Mouse (Mus musculus): Measurements from ENCODE around the gene Ncor2. TPM values are rescaled to one million over a fixed set of nuclear protein-coding genes. Genes with fewer than 3 reads are reported as not detected.
A peak's percentile ranks its signal among the peaks of the same experiment; 100 is the strongest.

Gene Ncor2
- polyA plus RNA-seq, 1 experiment from 2014 or later: 27.5 TPM

DNA sequence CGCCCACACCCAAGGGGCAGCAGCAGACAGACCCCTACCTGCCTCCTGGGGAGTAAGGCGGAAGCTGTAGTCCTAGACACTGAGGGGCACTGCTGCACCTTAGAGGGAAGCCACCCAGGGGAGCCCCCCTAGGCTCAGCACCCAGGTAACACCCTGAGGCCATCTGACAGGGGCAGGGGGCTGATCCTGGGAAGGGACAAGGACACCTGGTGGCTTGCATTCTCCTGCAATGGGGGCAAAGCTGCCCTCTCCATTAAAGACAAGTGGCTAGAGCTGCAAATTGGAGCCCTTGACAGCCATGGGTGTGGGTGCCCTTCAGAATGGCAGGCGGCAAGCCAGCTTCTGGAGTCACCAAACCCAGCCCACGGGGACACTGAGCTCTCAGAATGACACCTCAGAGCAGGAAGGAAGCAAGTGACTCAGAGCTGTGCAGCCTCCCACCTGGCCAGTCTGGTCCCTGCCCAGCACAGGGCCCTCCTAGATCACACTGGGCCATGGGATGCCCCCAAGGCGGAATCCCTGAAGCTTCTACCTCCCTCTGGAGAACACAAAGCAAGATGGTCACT is 79.2 kb downstream of the Ncor2 start:
- ATAC-seq (replicated peaks; ENCODE audit: low FRiP score, low TSS enrichment, low read depth) (no peak), DNase-seq (ENCODE audit: low spot score) (no peak)
- Histone ChIP-seq H3K4me1 (replicated peaks; ENCODE audit: control insufficient read depth, insufficient read depth, low read length) (peaks cover 29% of the 10 kb centered on the region), H3K9ac (ENCODE audit: low read length) (no peak overlapping the region), H3K4me2 (ENCODE audit: low read length) (no peak overlapping the region), H3K4me3 (ENCODE audit: low read depth, low read length) (no peak overlapping the region), H3K27ac (ENCODE audit: low read depth) (no peak overlapping the region), H3K27me3 (replicated peaks; ENCODE audit: control insufficient read depth, insufficient read depth, low read length) (no peaks in the 10 kb centered on the region), H3K9me3 (ENCODE audit: control insufficient read depth, low read length) (no peaks in the 10 kb centered on the region), H3K36me3 (ENCODE audit: control insufficient read depth, insufficient read depth, low read length) (peaks cover 82% of the 10 kb centered on the region)
- 89% methylated on average over 5 of the region's 5 CpGs for WGBS

DNA sequence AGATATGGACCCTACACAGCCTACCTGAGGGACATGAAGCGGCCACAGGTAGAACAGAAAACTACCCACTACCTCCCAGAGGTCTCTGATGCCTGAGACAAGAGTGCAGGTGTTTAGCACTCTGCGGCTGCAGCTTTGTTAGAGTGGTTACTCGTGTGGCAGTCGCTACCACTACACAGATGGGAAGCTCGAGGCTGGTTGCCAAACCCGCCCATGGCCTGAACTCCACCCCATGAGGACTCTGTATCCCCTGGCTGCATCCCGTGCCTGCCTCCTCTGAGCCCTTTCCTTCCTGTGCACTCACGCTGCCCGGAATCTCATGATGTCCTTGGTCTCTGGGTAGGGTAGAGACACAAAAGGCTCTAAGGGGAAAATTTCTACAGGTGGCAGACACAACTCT is 80.3 kb downstream of the Ncor2 start:
- Histone ChIP-seq H3K27me3 (replicated peaks; ENCODE audit: control insufficient read depth, insufficient read depth, low read length) (no peaks in the 10 kb centered on the region), H3K9ac (ENCODE audit: low read length) (no peak overlapping the region), H3K4me1 (replicated peaks; ENCODE audit: control insufficient read depth, insufficient read depth, low read length) (peaks cover 20% of the 10 kb centered on the region), H3K36me3 (ENCODE audit: control insufficient read depth, insufficient read depth, low read length) (peaks cover 80% of the 10 kb centered on the region), H3K9me3 (ENCODE audit: control insufficient read depth, low read length) (no peaks in the 10 kb centered on the region), H3K4me2 (ENCODE audit: low read length) (no peak overlapping the region), H3K27ac (ENCODE audit: low read depth) (no peak overlapping the region), H3K4me3 (ENCODE audit: low read depth, low read length) (no peak overlapping the region)
- ATAC-seq (replicated peaks; ENCODE audit: low FRiP score, low TSS enrichment, low read depth) (no peak), DNase-seq (ENCODE audit: low spot score) (no peak)
- WGBS: 92% methylated on average over 9 of the region's 9 CpGs

DNA sequence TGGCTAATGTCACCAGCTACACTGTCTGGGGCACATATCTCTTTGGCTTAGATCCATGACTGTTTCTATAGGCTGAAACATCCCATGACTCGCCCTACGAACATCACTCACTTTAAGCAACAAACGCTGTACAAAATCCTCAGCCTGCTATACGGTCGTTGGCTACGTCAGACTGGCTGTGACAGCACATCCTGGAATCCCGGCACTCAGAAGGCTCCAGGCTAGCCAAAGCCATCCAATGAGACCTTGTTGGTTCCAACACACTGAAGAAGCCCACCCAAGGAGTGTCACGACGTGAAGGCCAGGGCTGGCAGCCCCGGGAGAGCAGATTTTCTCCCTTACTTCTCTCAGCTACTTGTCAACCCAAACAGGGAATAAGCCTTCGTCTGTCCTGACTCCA is 82.7 kb downstream of the Ncor2 start:
- H3K4me1 ChIP-seq (replicated peaks; ENCODE audit: control insufficient read depth, insufficient read depth, low read length): peaks cover 7% of the 10 kb centered on the region; the same call in 1 of the 2 replicates
- no peak for ATAC-seq (replicated peaks; ENCODE audit: low FRiP score, low TSS enrichment, low read depth)
- no peak overlapping the region for H3K4me3 ChIP-seq (ENCODE audit: low read depth, low read length)
- H3K9me3 ChIP-seq (ENCODE audit: control insufficient read depth, low read length): no peaks in the 10 kb centered on the region
- DNase-seq (ENCODE audit: low spot score): no peak
- 76% methylated on average over 11 of the region's 11 CpGs for WGBS
- no peak overlapping the region for H3K27ac ChIP-seq (ENCODE audit: low read depth)
- H3K36me3 ChIP-seq (ENCODE audit: control insufficient read depth, insufficient read depth, low read length): peaks cover 89% of the 10 kb centered on the region
- H3K9ac ChIP-seq (ENCODE audit: low read length): no peak overlapping the region
- H3K27me3 ChIP-seq (replicated peaks; ENCODE audit: control insufficient read depth, insufficient read depth, low read length): no peaks in the 10 kb centered on the region
- H3K4me2 ChIP-seq (ENCODE audit: low read length): no peak overlapping the region

DNA sequence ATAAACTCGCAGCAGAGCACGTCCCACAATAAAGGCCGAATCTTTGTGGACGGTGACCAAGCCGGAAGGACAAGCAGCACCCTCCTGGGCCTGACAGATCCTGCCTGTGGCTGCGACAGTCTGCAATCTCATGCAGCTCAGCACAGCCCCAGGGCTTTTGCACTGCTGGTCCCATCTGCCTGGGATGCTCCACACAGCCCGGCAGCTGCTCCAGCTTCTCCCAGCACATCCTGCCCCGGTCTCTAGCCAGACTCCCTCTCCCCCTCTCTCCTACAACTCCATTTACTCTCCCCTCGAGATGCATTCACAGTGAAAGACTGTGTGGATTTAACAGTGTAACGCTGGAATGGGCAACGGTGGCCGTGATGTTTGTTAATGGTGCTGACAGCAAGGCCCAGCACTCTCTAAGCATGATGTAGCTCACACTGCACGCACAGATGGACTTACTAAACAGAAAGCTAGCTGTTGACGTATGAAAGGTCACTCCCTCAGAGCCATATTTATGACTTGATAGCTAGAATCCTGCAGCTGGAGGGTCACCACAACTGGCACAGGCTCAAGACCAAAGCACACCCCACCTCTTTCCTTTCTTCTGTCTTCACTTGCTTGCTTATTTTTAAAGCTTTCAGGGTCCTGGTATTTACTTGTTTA is 83.4 kb downstream of the Ncor2 start:
- Histone ChIP-seq H3K27me3 (replicated peaks; ENCODE audit: control insufficient read depth, insufficient read depth, low read length) (no peaks in the 10 kb centered on the region), H3K9me3 (ENCODE audit: control insufficient read depth, low read length) (peaks cover 2% of the 10 kb centered on the region; the same call in 1 of the 2 replicates), H3K36me3 (ENCODE audit: control insufficient read depth, insufficient read depth, low read length) (peaks cover 91% of the 10 kb centered on the region), H3K27ac (ENCODE audit: low read depth) (no peak overlapping the region), H3K4me1 (replicated peaks; ENCODE audit: control insufficient read depth, insufficient read depth, low read length) (peaks cover 7% of the 10 kb centered on the region; the same call in 1 of the 2 replicates), H3K4me2 (ENCODE audit: low read length) (no peak overlapping the region), H3K4me3 (ENCODE audit: low read depth, low read length) (no peak overlapping the region), H3K9ac (ENCODE audit: low read length) (no peak overlapping the region)
- no peak for ATAC-seq (replicated peaks; ENCODE audit: low FRiP score, low TSS enrichment, low read depth)
- WGBS: 68% methylated on average over 14 of the region's 14 CpGs
- DNase-seq (ENCODE audit: low spot score): no peak

DNA sequence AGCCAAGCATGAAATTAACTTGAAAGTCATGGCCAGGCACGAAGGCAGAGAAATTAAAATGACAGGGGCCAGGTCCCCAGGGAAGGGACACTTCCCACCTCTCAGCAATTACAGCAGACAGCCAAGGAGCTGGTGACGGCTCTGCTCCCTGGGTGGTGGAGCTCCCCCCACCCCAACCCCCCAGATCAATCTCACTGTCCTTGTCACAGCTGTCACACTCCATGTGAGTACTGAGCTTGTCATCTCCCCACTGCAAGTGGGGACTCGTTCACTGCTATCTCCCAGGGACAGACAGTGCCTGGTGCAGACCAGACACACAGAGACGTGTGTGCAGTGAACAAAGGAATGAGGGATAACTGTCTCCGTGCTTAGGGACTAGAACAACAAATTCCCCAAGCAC is 85.2 kb downstream of the Ncor2 start:
- H3K36me3 ChIP-seq (ENCODE audit: control insufficient read depth, insufficient read depth, low read length): peaks cover 89% of the 10 kb centered on the region
- no peaks in the 10 kb centered on the region for H3K27me3 ChIP-seq (replicated peaks; ENCODE audit: control insufficient read depth, insufficient read depth, low read length)
- H3K4me3 ChIP-seq (ENCODE audit: low read depth, low read length): no peak overlapping the region
- DNase-seq (ENCODE audit: low spot score): no peak
- H3K27ac ChIP-seq (ENCODE audit: low read depth): no peak overlapping the region
- H3K4me2 ChIP-seq (ENCODE audit: low read length): no peak overlapping the region
- peaks cover 13% of the 10 kb centered on the region; the same call in 1 of the 2 replicates for H3K9me3 ChIP-seq (ENCODE audit: control insufficient read depth, low read length)
- H3K4me1 ChIP-seq (replicated peaks; ENCODE audit: control insufficient read depth, insufficient read depth, low read length): peaks cover 7% of the 10 kb centered on the region; the same call in 1 of the 2 replicates
- 62% methylated on average over 5 of the region's 5 CpGs for WGBS
- no peak for ATAC-seq (replicated peaks; ENCODE audit: low FRiP score, low TSS enrichment, low read depth)
- H3K9ac ChIP-seq (ENCODE audit: low read length): no peak overlapping the region

DNA sequence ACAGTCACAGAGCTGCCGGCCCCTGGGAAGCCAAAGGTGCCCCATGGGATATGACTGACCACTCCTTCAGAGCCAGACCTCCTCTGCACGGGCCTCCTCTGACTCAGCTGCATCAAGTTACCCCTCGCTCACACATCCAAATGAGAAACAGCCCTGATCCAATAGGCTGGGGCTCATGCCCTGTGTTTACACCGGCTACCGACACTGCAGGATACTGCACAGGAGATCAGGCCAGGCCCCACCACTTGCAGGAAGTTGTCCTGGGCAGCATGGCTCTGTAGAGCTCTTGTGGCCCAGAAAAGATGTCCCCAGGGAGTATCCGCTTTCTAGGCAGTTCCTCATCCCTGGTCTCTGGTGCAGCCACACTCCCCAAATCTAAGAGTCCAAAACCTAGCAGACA is 90.9 kb downstream of the Ncor2 start:
- no peak overlapping the region for H3K9ac ChIP-seq (ENCODE audit: low read length)
- peaks cover 13% of the 10 kb centered on the region; the same call in 1 of the 2 replicates for H3K9me3 ChIP-seq (ENCODE audit: control insufficient read depth, low read length)
- no peaks in the 10 kb centered on the region for H3K27me3 ChIP-seq (replicated peaks; ENCODE audit: control insufficient read depth, insufficient read depth, low read length)
- WGBS: 64% methylated on average over 6 of the region's 6 CpGs
- H3K27ac ChIP-seq (ENCODE audit: low read depth): no peak overlapping the region
- no peak for ATAC-seq (replicated peaks; ENCODE audit: low FRiP score, low TSS enrichment, low read depth)
- H3K36me3 ChIP-seq (ENCODE audit: control insufficient read depth, insufficient read depth, low read length): peaks cover 93% of the 10 kb centered on the region
- no peak overlapping the region for H3K4me2 ChIP-seq (ENCODE audit: low read length)
- H3K4me3 ChIP-seq (ENCODE audit: low read depth, low read length): no peak overlapping the region
- no peaks in the 10 kb centered on the region for H3K4me1 ChIP-seq (replicated peaks; ENCODE audit: control insufficient read depth, insufficient read depth, low read length)
- no peak for DNase-seq (ENCODE audit: low spot score)

DNA sequence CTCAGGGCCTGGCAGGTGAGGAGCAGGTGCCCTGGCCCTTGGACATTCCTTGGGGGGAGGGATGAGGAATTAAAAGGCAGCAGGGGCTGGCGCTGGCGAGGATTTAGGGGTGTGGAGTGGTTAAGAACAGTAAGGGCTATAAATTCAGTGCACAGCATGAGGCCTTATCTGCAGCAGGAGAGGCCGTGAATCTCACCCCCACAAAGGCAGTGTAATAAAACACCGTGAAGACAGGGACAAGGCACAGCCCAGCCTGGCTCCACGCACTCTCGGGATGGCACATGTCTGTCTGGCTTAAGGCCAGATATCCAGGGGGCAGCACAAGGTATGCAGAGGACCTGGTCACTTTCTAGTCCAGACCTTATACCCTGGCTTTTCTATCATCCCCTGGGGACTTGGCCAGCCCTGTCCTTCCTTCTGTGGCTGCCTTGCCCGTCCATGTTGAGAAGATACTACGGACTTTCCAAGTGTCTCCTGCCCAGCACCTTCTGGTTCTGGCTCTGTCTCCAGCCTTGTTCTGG is 93.9 kb downstream of the Ncor2 start:
- Histone ChIP-seq H3K4me3 (ENCODE audit: low read depth, low read length) (no peak overlapping the region), H3K4me2 (ENCODE audit: low read length) (no peak overlapping the region), H3K27me3 (replicated peaks; ENCODE audit: control insufficient read depth, insufficient read depth, low read length) (no peaks in the 10 kb centered on the region), H3K4me1 (replicated peaks; ENCODE audit: control insufficient read depth, insufficient read depth, low read length) (peaks cover 13% of the 10 kb centered on the region), H3K36me3 (ENCODE audit: control insufficient read depth, insufficient read depth, low read length) (peaks cover 94% of the 10 kb centered on the region), H3K9me3 (ENCODE audit: control insufficient read depth, low read length) (peaks cover 6% of the 10 kb centered on the region; the same call in 1 of the 2 replicates), H3K9ac (ENCODE audit: low read length) (no peak overlapping the region), H3K27ac (ENCODE audit: low read depth) (no peak overlapping the region)
- 36% methylated on average over 8 of the region's 8 CpGs for WGBS
- ATAC-seq (replicated peaks; ENCODE audit: low FRiP score, low TSS enrichment, low read depth) (peak; percentile 40; the same call in 1 of the 2 replicates), DNase-seq (ENCODE audit: low spot score) (no peak)

DNA sequence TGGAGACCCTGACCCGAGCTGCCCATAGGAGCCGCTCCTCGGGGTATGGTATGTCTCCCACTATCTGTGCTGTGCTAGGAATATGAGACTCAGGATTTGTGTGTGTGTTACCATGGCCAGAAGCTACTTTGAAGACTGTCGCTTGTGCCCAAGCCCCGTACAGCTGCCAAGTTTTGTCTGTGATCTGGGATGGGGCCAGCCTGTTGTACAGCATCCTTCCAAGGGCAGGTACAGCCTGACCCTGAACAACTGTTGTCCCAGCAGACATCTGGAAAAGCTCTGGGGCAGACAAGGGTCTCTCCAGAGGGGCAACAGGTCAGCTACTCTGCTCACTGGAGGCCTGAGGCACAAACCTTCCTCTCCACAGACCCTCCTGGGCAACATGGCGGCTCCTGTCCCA is 95.3 kb downstream of the Ncor2 start:
- no peak for DNase-seq (ENCODE audit: low spot score)
- peaks cover 96% of the 10 kb centered on the region for H3K36me3 ChIP-seq (ENCODE audit: control insufficient read depth, insufficient read depth, low read length)
- no peak for ATAC-seq (replicated peaks; ENCODE audit: low FRiP score, low TSS enrichment, low read depth)
- H3K4me2 ChIP-seq (ENCODE audit: low read length): no peak overlapping the region
- H3K4me3 ChIP-seq (ENCODE audit: low read depth, low read length): no peak overlapping the region
- H3K9me3 ChIP-seq (ENCODE audit: control insufficient read depth, low read length): no peaks in the 10 kb centered on the region
- WGBS: 90% methylated on average over 6 of the region's 6 CpGs
- H3K9ac ChIP-seq (ENCODE audit: low read length): no peak overlapping the region
- peaks cover 13% of the 10 kb centered on the region for H3K4me1 ChIP-seq (replicated peaks; ENCODE audit: control insufficient read depth, insufficient read depth, low read length)
- H3K27me3 ChIP-seq (replicated peaks; ENCODE audit: control insufficient read depth, insufficient read depth, low read length): no peaks in the 10 kb centered on the region
- H3K27ac ChIP-seq (ENCODE audit: low read depth): no peak overlapping the region
